Mouse (Mus musculus) sigmoid colon, adult 10 weeks (tissue): ENCODE measurements around the gene Tmem269. TPM values are rescaled to one million over a fixed set of nuclear protein-coding genes. Genes with fewer than 3 reads are reported as not detected.

Experiments
- polyA plus RNA-seq: library from polyadenylated mRNA; stranded (reverse); fragments of 350-450 nt; fragmentation: Illumina TruSeq; extraction: RNeasy Lipid Tissue Mini Kit (QIAGEN cat#74804); gene quantifications from one replicate; pipeline ENCODE4 v1.2.3, GENCODE M21; 2014; ENCODE audit warnings: low read depth, low replicate concordance

Gene Tmem269
- not detected for polyA plus RNA-seq

DNA sequence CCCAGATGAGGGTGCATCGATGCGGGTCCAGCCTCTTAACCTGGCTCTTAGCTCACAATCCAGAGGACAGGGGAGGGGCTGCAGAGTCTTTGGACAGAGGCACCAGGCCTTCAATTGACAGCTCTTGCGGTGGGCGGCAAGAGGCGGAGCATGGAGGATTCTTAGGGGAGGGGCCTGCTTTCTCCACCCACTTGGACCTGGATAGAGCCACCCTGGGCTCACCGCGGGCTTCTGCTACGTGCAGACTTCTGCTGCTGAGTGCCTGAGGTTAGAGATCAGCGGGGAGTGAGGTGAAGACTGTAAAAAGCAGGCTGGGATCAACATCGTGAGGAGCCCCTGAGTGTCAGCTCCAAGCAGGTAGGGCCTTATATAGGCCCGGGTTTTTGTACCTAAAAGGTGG is at the start of gene Tmem269:
Tmem269 (minus strand) TSS at position 49 of the 400 bp plus-strand sequence.

GRCm38 (mm10) chr4:119255351-119255750 is 37.3 kb upstream of the Tmem269 start, which contains the start of gene Cldn19:
Gene Cldn19 (plus strand): TSS chr4:119255414.

GRCm38 (mm10) chr4:119232410-119233255 is 14.6 kb upstream of the Tmem269 start, which contains the start of the genes AU022252 and P3h1:
Gene AU022252 (minus strand): TSS chr4:119232712.
Gene P3h1 (plus strand): TSS chr4:119232915.

GRCm38 (mm10) chr4:119194909-119195581 is 23.0 kb downstream of the Tmem269 start, which contains the start of gene Svbp:
Gene Svbp (plus strand): TSS chr4:119195306.

DNA sequence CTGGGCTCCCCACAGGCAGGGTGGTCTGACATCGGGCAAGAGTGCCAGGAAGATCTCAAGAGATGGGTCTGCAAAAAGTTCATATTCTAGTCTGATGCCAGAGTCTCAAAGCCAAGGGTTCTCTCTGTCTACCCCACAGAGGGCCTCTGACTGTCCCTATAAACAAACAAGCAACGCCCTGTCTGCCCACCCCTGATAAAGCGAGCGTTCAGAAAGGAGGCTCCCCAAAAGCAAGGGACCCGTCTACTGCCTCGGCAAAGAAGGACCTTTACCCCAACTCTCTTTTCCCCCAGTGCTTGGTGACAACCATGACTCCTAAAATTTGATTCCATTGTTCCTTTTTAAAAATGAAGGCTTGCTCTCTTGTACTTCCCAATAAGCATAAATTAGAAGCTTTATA is 28.2 kb downstream of the Tmem269 start, which contains the start of gene Ermap:
Ermap (minus strand) TSS at position 148 of the 400 bp plus-strand sequence.

GRCm38 (mm10) chr4:119173851-119174453 is 44.1 kb downstream of the Tmem269 start, which contains the start of gene Zfp691:
Gene Zfp691 (minus strand): TSS chr4:119174195.

Other genes with a start within 250 kb of the Tmem269 start
- 14.5 TPM for gene Slc2a1, start 109.5 kb downstream of the Tmem269 start, polyA plus RNA-seq
- gene Zfp691, start 44.0 kb downstream of the Tmem269 start, polyA plus RNA-seq = 0.73 TPM
- 0.32 TPM for gene Ermap, start 28.2 kb downstream of the Tmem269 start, polyA plus RNA-seq
- 13.9 TPM for gene Svbp, start 22.9 kb downstream of the Tmem269 start, polyA plus RNA-seq
- 7.1 TPM for gene AU022252, start 14.5 kb upstream of the Tmem269 start, polyA plus RNA-seq
- gene P3h1, start 14.7 kb upstream of the Tmem269 start, polyA plus RNA-seq = 7.9 TPM
- gene Cldn19, start 37.2 kb upstream of the Tmem269 start, polyA plus RNA-seq = not detected
- 625 TPM for gene Ybx1, start 76.4 kb upstream of the Tmem269 start, polyA plus RNA-seq
- gene Ppih, start 102.3 kb upstream of the Tmem269 start, polyA plus RNA-seq = 31.6 TPM
- not detected for gene Ccdc30, start 197.3 kb upstream of the Tmem269 start, polyA plus RNA-seq
- gene Ppcs, start 204.2 kb upstream of the Tmem269 start, polyA plus RNA-seq = 31.7 TPM
- not detected for gene Zmynd12, start 204.6 kb upstream of the Tmem269 start, polyA plus RNA-seq